Mouse (Mus musculus): ENCODE results near the gene Tuba1c. TPM values are rescaled to one million over a fixed set of nuclear protein-coding genes. Genes with fewer than 3 reads are reported as not detected.

The Tuba1c gene
- polyA plus RNA-seq, 1 experiment, result 976 TPM

GRCm38 (mm10) chr15:99038797-99039196 is 9.1 kb downstream of the Tuba1c start:
- peaks cover 40% of the 10 kb centered on the region for H3K36me3 ChIP-seq (ENCODE audit: control insufficient read depth, insufficient read depth)

GRCm38 (mm10) chr15:99039306-99039705 is 9.6 kb downstream of the Tuba1c start:
- H3K27me3 ChIP-seq (ENCODE audit: control insufficient read depth, insufficient read depth, insufficient read length), result no peaks in the 10 kb centered on the region
- peaks cover 21% of the 10 kb centered on the region for H3K79me3 ChIP-seq (ENCODE audit: low read depth)
- peaks cover 39% of the 10 kb centered on the region for H3K36me3 ChIP-seq (ENCODE audit: control insufficient read depth, insufficient read depth)
- H3K79me2 ChIP-seq (ENCODE audit: control insufficient read depth, insufficient read depth), result peaks cover 26% of the 10 kb centered on the region
- H3K4me3 ChIP-seq (ENCODE audit: insufficient read depth, poor library complexity, severe bottlenecking), result no peak overlapping the region
- TF ChIP-seq MYOD1 (IDR thresholded peaks at IDR 0.05; ENCODE audit: control insufficient read depth, insufficient read length, low read depth) (no peak), CTCF (IDR thresholded peaks at IDR 0.05; ENCODE audit: control insufficient read depth, insufficient read depth, insufficient read length) (no peak), USF1 (IDR thresholded peaks at IDR 0.05; ENCODE audit: low read depth) (no peak), MAX (IDR thresholded peaks at IDR 0.05) (no peak), FOSL1 (IDR thresholded peaks at IDR 0.05; ENCODE audit: insufficient read depth, low read length, poor library complexity, severe bottlenecking) (no peak), MYOG (IDR thresholded peaks at IDR 0.05; ENCODE audit: control insufficient read depth, extremely low read depth, insufficient read length) (no peak), CEBPB (IDR thresholded peaks at IDR 0.05; ENCODE audit: low read depth) (no peak)
- no peak overlapping the region for H3ac ChIP-seq (ENCODE audit: control insufficient read depth, insufficient read length, low read depth)

More at GRCm38 (mm10) chr15:99038797-99039196, 9.1 kb downstream of the Tuba1c start:
- H3ac ChIP-seq (ENCODE audit: control insufficient read depth, insufficient read length, low read depth), result no peak overlapping the region
- TF ChIP-seq MAX (IDR thresholded peaks at IDR 0.05) (no peak), USF1 (IDR thresholded peaks at IDR 0.05; ENCODE audit: low read depth) (no peak), CEBPB (IDR thresholded peaks at IDR 0.05; ENCODE audit: low read depth) (no peak), FOSL1 (IDR thresholded peaks at IDR 0.05; ENCODE audit: insufficient read depth, low read length, poor library complexity, severe bottlenecking) (no peak)
- no peaks in the 10 kb centered on the region for H3K27me3 ChIP-seq (ENCODE audit: control insufficient read depth, insufficient read depth, insufficient read length)
- peaks cover 23% of the 10 kb centered on the region for H3K79me3 ChIP-seq (ENCODE audit: low read depth)
- H3K79me2 ChIP-seq (ENCODE audit: control insufficient read depth, insufficient read depth), result peaks cover 30% of the 10 kb centered on the region
- H3K4me3 ChIP-seq (ENCODE audit: insufficient read depth, poor library complexity, severe bottlenecking), result no peak overlapping the region

- TF ChIP-seq USF1 (IDR thresholded peaks at IDR 0.05; ENCODE audit: low read depth) (no peak), MYOD1 (IDR thresholded peaks at IDR 0.05; ENCODE audit: control insufficient read depth, insufficient read length, low read depth) (no peak), CTCF (IDR thresholded peaks at IDR 0.05; ENCODE audit: control insufficient read depth, insufficient read depth, insufficient read length) (no peak), FOSL1 (IDR thresholded peaks at IDR 0.05; ENCODE audit: insufficient read depth, low read length, poor library complexity, severe bottlenecking) (no peak), MYOG (IDR thresholded peaks at IDR 0.05; ENCODE audit: control insufficient read depth, extremely low read depth, insufficient read length) (no peak), MAX (IDR thresholded peaks at IDR 0.05) (no peak), CEBPB (IDR thresholded peaks at IDR 0.05; ENCODE audit: low read depth) (no peak)
- Histone ChIP-seq H3K79me3 (ENCODE audit: low read depth) (peaks cover 15% of the 10 kb centered on the region), H3K36me3 (ENCODE audit: control insufficient read depth, insufficient read depth) (peaks cover 29% of the 10 kb centered on the region), H3K4me3 (ENCODE audit: insufficient read depth, poor library complexity, severe bottlenecking) (no peak overlapping the region), H3ac (ENCODE audit: control insufficient read depth, insufficient read length, low read depth) (no peak overlapping the region), H3K27me3 (ENCODE audit: control insufficient read depth, insufficient read depth, insufficient read length) (no peaks in the 10 kb centered on the region), H3K79me2 (ENCODE audit: control insufficient read depth, insufficient read depth) (peaks cover 16% of the 10 kb centered on the region)
Observed at GRCm38 (mm10) chr15:99039996-99040919, 10.6 kb downstream of the Tuba1c start.

GRCm38 (mm10) chr15:99040920-99041856 is 11.5 kb downstream of the Tuba1c start:
- TF ChIP-seq CEBPB (IDR thresholded peaks at IDR 0.05; ENCODE audit: low read depth), result no peak
- Histone ChIP-seq H3K36me3 (ENCODE audit: control insufficient read depth, insufficient read depth) (peaks cover 20% of the 10 kb centered on the region), H3K27me3 (ENCODE audit: control insufficient read depth, insufficient read depth, insufficient read length) (no peaks in the 10 kb centered on the region), H3ac (ENCODE audit: control insufficient read depth, insufficient read length, low read depth) (no peak overlapping the region), H3K79me2 (ENCODE audit: control insufficient read depth, insufficient read depth) (peaks cover 7% of the 10 kb centered on the region), H3K4me3 (ENCODE audit: insufficient read depth, poor library complexity, severe bottlenecking) (no peak overlapping the region), H3K79me3 (ENCODE audit: low read depth) (peaks cover 6% of the 10 kb centered on the region)

- Histone ChIP-seq H3ac (ENCODE audit: control insufficient read depth, insufficient read length, low read depth) (no peak overlapping the region), H3K79me3 (ENCODE audit: low read depth) (no peaks in the 10 kb centered on the region), H3K4me3 (ENCODE audit: insufficient read depth, poor library complexity, severe bottlenecking) (no peak overlapping the region), H3K27me3 (ENCODE audit: control insufficient read depth, insufficient read depth, insufficient read length) (no peaks in the 10 kb centered on the region), H3K36me3 (ENCODE audit: control insufficient read depth, insufficient read depth) (peaks cover 12% of the 10 kb centered on the region), H3K79me2 (ENCODE audit: control insufficient read depth, insufficient read depth) (no peaks in the 10 kb centered on the region)
- TF ChIP-seq MAX (IDR thresholded peaks at IDR 0.05) (no peak), USF1 (IDR thresholded peaks at IDR 0.05; ENCODE audit: low read depth) (no peak), MYOD1 (IDR thresholded peaks at IDR 0.05; ENCODE audit: control insufficient read depth, insufficient read length, low read depth) (no peak), MYOG (IDR thresholded peaks at IDR 0.05; ENCODE audit: control insufficient read depth, extremely low read depth, insufficient read length) (no peak), CEBPB (IDR thresholded peaks at IDR 0.05; ENCODE audit: low read depth) (no peak), FOSL1 (IDR thresholded peaks at IDR 0.05; ENCODE audit: insufficient read depth, low read length, poor library complexity, severe bottlenecking) (no peak), CTCF (IDR thresholded peaks at IDR 0.05; ENCODE audit: control insufficient read depth, insufficient read depth, insufficient read length) (no peak)
Observed at GRCm38 (mm10) chr15:99042334-99042733, 12.6 kb downstream of the Tuba1c start.

Data from C2C12 (cell line).